Comparison of ENCODE assay signal across 23 mouse cellular contexts in the genomic region with DNA sequence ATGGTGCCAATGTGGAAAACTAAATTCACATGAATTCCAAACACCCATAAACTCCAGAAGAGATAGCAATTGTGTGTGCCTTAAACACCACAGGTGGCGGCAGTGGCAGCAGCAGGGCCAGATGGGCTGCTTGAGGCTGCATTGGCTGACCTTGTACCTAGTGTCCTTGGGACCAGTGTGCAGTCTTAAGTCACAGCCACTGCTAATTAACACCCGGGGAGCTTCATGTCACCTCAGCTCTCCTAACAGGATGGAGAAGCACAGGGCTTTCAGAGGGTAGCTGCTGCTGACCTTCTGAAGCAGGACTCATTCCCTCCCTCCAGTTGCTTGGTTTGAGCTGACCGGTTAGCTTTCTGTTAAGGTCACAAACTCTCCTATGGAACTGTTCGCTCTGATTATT.
DNase-seq lines count a peak whose midpoint lies in the region; ATAC-seq and TF ChIP-seq lines count a peak whose summit lies in the region.
"Had no signal": no experiment of that assay in that cellular context is flagged by ENCODE, and none has a peak within 500 bp of the region (broad histone marks: within the 10 kb centered on the region; RNA-seq: fewer than 3 reads in every experiment).

No protein-coding gene starts in this region.

- H3K9ac ChIP-seq in hindbrain, postnatal 0 days (replicated peaks; ENCODE audit: low read length) = no peak overlapping the region
- no peak overlapping the region for H3K9ac ChIP-seq in hindbrain, embryonic 12.5 days
- no peak overlapping the region for H3K9ac ChIP-seq in midbrain, embryonic 11.5 days (ENCODE audit: low read length)
- H3K9ac ChIP-seq: embryonic facial prominence, embryonic 12.5 days; forebrain, embryonic 13.5 days; forebrain, embryonic 15.5 days; forebrain, postnatal 0 days had no signal

- peak; percentile 74; the same call in 1 of the 2 replicates for ATAC-seq in cerebellum, adult (ENCODE audit: insufficient number of reproducible peaks, low FRiP score, low TSS enrichment)
- peak; percentile 77 for ATAC-seq in hindbrain, postnatal 0 days
- no peak for ATAC-seq in hindbrain, embryonic 12.5 days (ENCODE audit: low FRiP score)
- ATAC-seq in midbrain, embryonic 11.5 days (ENCODE audit: low FRiP score) = no peak
- ATAC-seq: activated CD4-positive, CD25-positive, alpha-beta regulatory T cell, adult 4 months; CD4-positive, CD25-positive, alpha-beta regulatory T cell, adult 4 months; forebrain, embryonic 13.5 days; forebrain, embryonic 15.5 days; forebrain, postnatal 0 days; Patski had no signal

- 83% methylated on average over 4 of the region's 4 CpGs for WGBS in hindbrain, postnatal 0 days
- 83% methylated on average over 4 of the region's 4 CpGs for WGBS in hindbrain, embryonic 12.5 days
- 86% methylated on average over 4 of the region's 4 CpGs for WGBS in midbrain, embryonic 11.5 days
- WGBS in midbrain, embryonic 10.5 days = 78% methylated on average over 4 of the region's 4 CpGs

- H3K36me3 ChIP-seq in hindbrain, postnatal 0 days (ENCODE audit: insufficient read depth, low read length) = no peaks in the 10 kb centered on the region
- H3K36me3 ChIP-seq in hindbrain, embryonic 12.5 days = no peaks in the 10 kb centered on the region
- no peaks in the 10 kb centered on the region for H3K36me3 ChIP-seq in midbrain, embryonic 11.5 days (ENCODE audit: control insufficient read depth, insufficient read depth, low read length)
- no peaks in the 10 kb centered on the region for H3K36me3 ChIP-seq in midbrain, embryonic 10.5 days
- H3K36me3 ChIP-seq: embryonic facial prominence, embryonic 12.5 days; forebrain, embryonic 15.5 days; G1E had no signal

- no peak overlapping the region for H3K27ac ChIP-seq in hindbrain, postnatal 0 days
- no peak overlapping the region for H3K27ac ChIP-seq in hindbrain, embryonic 12.5 days
- H3K27ac ChIP-seq in midbrain, embryonic 11.5 days (ENCODE audit: low read depth, low read length) = no peak overlapping the region
- H3K27ac ChIP-seq in midbrain, embryonic 10.5 days (replicated peaks) = no peak overlapping the region
- H3K27ac ChIP-seq: embryonic facial prominence, embryonic 10.5 days; embryonic facial prominence, embryonic 12.5 days; forebrain, embryonic 13.5 days; forebrain, embryonic 15.5 days had no signal

- no peak for DNase-seq in cerebellum, postnatal 14 days
- DNase-seq in hindbrain, postnatal 0 days (ENCODE audit: low spot score) = peak; percentile 23
- peak; percentile 57 for DNase-seq in midbrain, embryonic 11.5 days (ENCODE audit: low spot score, missing footprints)
- no peak for DNase-seq in midbrain, embryonic 10.5 days (ENCODE audit: low spot score)
- DNase-seq: adrenal gland, adult 8-10 months; adrenal gland, postnatal 14 days; adrenal gland, postnatal 36 days; B cell, adult 2 months; cerebellum, adult 11 months; cerebellum, adult 9-10 months; cerebellum, postnatal 25 days; forebrain, postnatal 0 days had no signal

- H3K4me3 ChIP-seq in hindbrain, postnatal 0 days (ENCODE audit: low read length) = no peak overlapping the region
- H3K4me3 ChIP-seq in hindbrain, embryonic 12.5 days = no peak overlapping the region
- no peak overlapping the region for H3K4me3 ChIP-seq in midbrain, embryonic 11.5 days (ENCODE audit: low read depth, low read length)
- H3K4me3 ChIP-seq in midbrain, embryonic 10.5 days = no peak overlapping the region
- H3K4me3 ChIP-seq: embryonic facial prominence, embryonic 10.5 days; embryonic facial prominence, embryonic 12.5 days; forebrain, embryonic 13.5 days; forebrain, embryonic 15.5 days had no signal

- TF ChIP-seq CTCF in hindbrain, postnatal 0 days (IDR thresholded peaks at IDR 0.05; ENCODE audit: low read depth) = no peak

- H3K9me3 ChIP-seq in hindbrain, postnatal 0 days (ENCODE audit: low read length) = no peaks in the 10 kb centered on the region
- H3K9me3 ChIP-seq in hindbrain, embryonic 12.5 days (replicated peaks) = no peaks in the 10 kb centered on the region
- H3K9me3 ChIP-seq in midbrain, embryonic 11.5 days (ENCODE audit: control insufficient read depth, low read length) = no peaks in the 10 kb centered on the region
- no peaks in the 10 kb centered on the region for H3K9me3 ChIP-seq in midbrain, embryonic 10.5 days (replicated peaks)
- H3K9me3 ChIP-seq: embryonic facial prominence, embryonic 10.5 days; embryonic facial prominence, embryonic 12.5 days; forebrain, embryonic 13.5 days; forebrain, embryonic 15.5 days; G1E had no signal

- no peaks in the 10 kb centered on the region for H3K27me3 ChIP-seq in hindbrain, postnatal 0 days (ENCODE audit: insufficient read depth, low read length)
- H3K27me3 ChIP-seq in hindbrain, embryonic 12.5 days = no peaks in the 10 kb centered on the region
- no peaks in the 10 kb centered on the region for H3K27me3 ChIP-seq in midbrain, embryonic 11.5 days (ENCODE audit: control insufficient read depth, insufficient read depth, low read length)
- no peaks in the 10 kb centered on the region for H3K27me3 ChIP-seq in midbrain, embryonic 10.5 days (ENCODE audit: low read depth, poor library complexity, severe bottlenecking)
- H3K27me3 ChIP-seq: CH12.LX; embryonic facial prominence, embryonic 12.5 days; forebrain, embryonic 13.5 days; forebrain, embryonic 15.5 days; Patski had no signal

- H3K4me1 ChIP-seq in hindbrain, postnatal 0 days (ENCODE audit: insufficient read depth, low read length) = no peaks in the 10 kb centered on the region
- H3K4me1 ChIP-seq in hindbrain, embryonic 12.5 days = no peaks in the 10 kb centered on the region
- no peaks in the 10 kb centered on the region; the same call in 1 of the 2 replicates for H3K4me1 ChIP-seq in midbrain, embryonic 11.5 days (ENCODE audit: control insufficient read depth, insufficient read depth, low read length)
- no peaks in the 10 kb centered on the region for H3K4me1 ChIP-seq in midbrain, embryonic 10.5 days
- H3K4me1 ChIP-seq: embryonic facial prominence, embryonic 10.5 days; embryonic facial prominence, embryonic 12.5 days; forebrain, embryonic 13.5 days; forebrain, embryonic 15.5 days had no signal

- no peak overlapping the region for H3K4me2 ChIP-seq in hindbrain, postnatal 0 days (ENCODE audit: low read depth, low read length)
- no peak overlapping the region for H3K4me2 ChIP-seq in hindbrain, embryonic 12.5 days (replicated peaks)
- no peak overlapping the region for H3K4me2 ChIP-seq in midbrain, embryonic 11.5 days
- H3K4me2 ChIP-seq: embryonic facial prominence, embryonic 12.5 days; forebrain, embryonic 13.5 days; forebrain, embryonic 15.5 days had no signal

Comparison
In these comparisons a context has a peak if more than half of its experiments do, and no peak if none do; other contexts are left out.
1. ATAC-seq: peak in cerebellum, adult (single experiment) and hindbrain, postnatal 0 days (single experiment); none in hindbrain, embryonic 12.5 days (single experiment) and midbrain, embryonic 11.5 days (single experiment).
2. DNase-seq: peak in hindbrain, postnatal 0 days (single experiment) and midbrain, embryonic 11.5 days (single experiment); none in cerebellum, postnatal 14 days (0 of 2) and midbrain, embryonic 10.5 days (single experiment).